Mouse (Mus musculus): ENCODE data around the gene Trmt13.
A peak's percentile ranks its signal among the peaks of the same experiment; 100 is the strongest.

Trmt13 gene

DNA sequence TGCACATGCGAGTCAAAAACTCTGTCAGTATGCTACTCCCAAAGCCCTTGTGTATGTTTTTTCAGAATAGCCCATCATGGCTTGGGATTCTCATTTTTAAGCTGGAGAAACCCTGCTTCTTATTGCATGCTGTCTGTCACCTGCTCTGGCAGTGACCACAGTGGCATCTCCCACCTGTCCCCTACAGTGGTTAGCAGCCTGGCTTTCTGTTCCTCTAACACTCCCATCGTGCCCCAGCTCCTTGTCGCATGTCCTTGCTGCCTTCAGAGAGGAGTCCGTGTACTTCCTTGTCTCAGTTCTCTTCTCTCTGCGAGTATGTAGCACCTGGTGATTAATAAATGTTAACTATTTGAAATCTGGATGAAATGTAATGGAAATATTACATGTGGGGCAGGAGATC lies 67.0 kb downstream of the Trmt13 start:
- DNase-seq (ENCODE audit: low spot score in 2 of 2): no peak

DNA sequence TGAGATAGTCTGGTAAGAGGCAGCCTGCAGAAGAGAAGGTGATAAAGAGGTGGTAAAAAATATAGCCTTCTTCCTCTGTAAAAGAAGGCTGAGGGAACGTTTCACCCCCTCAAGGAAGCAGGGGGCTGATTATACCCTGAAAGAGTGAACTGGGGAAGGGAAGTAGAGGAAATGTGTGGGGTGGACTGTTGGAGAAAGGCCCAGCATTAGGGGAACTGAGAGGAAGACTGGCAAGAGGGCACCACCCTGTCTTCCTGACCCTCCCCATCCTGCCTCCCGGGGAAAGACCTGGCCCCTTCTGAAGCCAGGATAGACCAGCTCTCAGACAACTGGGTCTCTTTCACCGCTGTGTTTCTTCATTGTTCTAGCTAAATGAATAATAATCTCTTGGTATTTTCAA lies 71.9 kb downstream of the Trmt13 start:
- no peak for DNase-seq (ENCODE audit: low spot score in 2 of 2)

DNA sequence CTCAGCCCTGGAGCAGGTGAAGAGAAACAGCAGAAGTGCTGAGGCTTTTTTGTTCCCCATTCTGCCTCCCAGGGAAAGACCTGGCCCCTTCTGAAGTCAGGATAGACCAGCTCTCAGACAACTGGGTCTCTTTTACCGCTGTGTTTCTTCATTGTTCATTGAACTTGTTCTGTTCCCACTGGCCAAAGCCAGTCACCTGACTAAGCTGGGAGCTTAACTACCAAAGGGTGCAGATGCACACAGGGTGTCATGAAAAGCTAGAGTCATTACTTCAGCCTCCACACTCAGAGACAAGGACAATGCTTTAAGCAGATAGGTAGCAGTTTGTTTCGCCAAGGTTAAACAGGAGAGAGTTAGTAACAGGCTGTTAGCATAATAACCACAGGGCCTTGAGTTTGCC lies 72.3 kb downstream of the Trmt13 start:
- no peak for DNase-seq (ENCODE audit: low spot score in 2 of 2)

DNA sequence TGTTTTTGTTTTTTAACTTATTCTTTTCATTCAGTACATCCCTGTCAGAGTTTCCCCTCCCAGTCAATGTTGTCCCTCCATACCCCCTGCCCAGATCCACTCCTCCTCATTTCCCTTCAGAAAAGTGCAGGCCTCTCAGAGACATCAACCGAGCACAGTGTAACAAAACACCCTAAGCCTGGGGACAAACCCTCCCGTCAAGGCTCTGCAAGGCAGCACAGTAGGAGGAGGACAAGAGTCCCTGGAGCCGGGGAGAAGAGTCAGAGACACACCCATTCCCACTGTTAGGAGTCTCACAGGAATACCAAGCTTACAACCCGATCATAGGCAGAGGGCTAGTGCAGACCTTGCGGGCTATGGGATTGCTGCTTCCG lies 77.2 kb downstream of the Trmt13 start:
- DNase-seq (ENCODE audit: low spot score in 2 of 2): no peak

DNA sequence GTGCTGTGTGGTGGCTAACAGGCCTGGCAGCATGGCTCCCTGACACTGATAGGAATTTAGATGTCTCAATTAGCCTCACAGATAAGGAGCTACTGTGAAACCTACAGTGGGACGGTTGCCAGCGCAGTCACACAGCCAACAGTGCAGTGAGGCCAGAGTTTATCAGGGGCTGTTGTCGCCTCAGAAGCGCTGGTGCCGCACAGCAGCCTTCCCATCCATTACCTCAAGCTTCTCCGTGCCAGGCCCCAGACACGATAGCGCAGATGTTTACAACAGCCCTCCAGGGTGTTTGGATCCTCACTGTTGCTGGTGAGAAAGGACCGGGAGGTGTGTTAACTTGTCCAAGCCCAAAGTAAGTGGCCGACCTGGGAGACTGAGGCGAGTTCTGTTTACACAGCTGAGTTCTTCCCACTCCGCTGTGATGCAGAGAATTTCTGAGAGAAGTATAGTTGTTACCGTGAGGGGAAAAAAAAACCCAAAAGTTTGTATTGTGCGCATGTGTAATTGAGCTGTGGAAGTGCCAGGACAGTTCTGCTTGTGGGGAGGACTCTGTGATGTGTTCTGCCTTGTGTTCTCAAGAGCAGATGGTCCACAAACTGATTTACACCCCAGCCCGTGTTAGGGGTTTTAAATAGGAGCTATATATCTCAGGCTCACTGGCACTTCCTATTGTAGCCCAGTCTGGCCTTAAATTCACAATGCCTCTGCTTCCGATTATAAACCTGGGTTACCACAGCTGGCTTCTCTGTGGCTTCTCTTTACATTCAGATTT lies 77.8 kb downstream of the Trmt13 start:
- peak; percentile 16 to 44 for DNase-seq (ENCODE audit: low spot score in 2 of 2)
